Mouse (Mus musculus): ENCODE results near the gene Rnf11.

DNA sequence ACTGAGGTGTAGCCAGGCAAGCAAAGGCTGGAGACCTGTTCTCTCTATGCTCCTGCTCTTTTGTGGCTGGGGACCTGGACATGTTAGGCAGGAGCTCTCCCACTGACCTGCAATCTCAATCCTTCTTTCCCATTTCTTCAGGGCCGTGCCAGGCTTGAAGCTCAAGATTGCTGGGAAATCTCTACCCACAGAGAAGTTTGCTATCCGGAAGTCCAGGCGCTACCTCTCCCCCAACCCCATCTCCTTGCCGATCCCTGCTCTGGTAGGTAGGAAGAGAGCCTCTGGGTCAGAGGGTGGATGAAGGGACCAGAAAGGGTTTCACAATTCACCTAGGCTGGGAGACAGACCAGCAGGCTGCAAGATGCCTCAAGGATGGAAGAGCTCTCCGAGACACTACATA, 44.1 kb downstream of the Rnf11 start:
- TF ChIP-seq CTCF (conservative IDR thresholded peaks at IDR 0.05; ENCODE audit: low read length) (no peak), POU5F1 (IDR thresholded peaks at IDR 0.05; ENCODE audit: borderline replicate concordance, low read length) (no peak)
